Comparison of ENCODE assay signal across 11 mouse cellular contexts in the genomic region with DNA sequence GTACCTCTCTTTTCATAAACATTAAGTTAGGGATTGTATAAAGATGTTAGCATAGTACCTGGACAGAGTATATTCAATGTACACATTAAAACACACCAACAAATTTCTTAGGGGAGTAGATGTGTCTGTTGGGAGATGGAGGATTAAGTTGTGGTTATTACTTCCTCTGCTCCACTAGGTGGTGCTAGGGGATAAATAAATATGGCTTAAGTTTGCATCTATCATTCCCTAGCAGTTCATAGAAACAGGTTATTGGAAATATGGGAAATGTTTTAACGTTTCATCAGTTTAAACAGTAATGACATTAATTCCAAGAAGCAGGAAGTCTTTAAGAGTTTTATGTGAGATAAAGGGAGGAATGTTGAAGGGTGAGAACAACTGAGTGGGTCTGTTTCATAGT. TPM values are rescaled to one million over a fixed set of nuclear protein-coding genes. Genes with fewer than 3 reads are reported as not detected.
DNase-seq lines count a peak whose midpoint lies in the region; ATAC-seq and TF ChIP-seq lines count a peak whose summit lies in the region.
"Had no signal": no experiment of that assay in that cellular context is flagged by ENCODE, and none has a peak within 500 bp of the region (broad histone marks: within the 10 kb centered on the region; RNA-seq: fewer than 3 reads in every experiment).

No protein-coding gene starts in this region.

- H3K9ac ChIP-seq in kidney, postnatal 0 days (ENCODE audit: low read depth, low read length): no peak overlapping the region
- H3K9ac ChIP-seq in midbrain, embryonic 11.5 days (ENCODE audit: low read length): no peak overlapping the region
- H3K9ac ChIP-seq: stomach, embryonic 15.5 days had no signal

- H3K36me3 ChIP-seq in kidney, postnatal 0 days (ENCODE audit: insufficient read depth, low read length): peaks cover 30% of the 10 kb centered on the region; the same call in 1 of the 2 replicates
- peaks cover 53% of the 10 kb centered on the region for H3K36me3 ChIP-seq in E14TG2a.4 (ENCODE audit: insufficient read depth, low read length)
- H3K36me3 ChIP-seq in midbrain, embryonic 11.5 days (ENCODE audit: control insufficient read depth, insufficient read depth, low read length): peaks cover 10% of the 10 kb centered on the region

- H3K27ac ChIP-seq in kidney, postnatal 0 days: no peak overlapping the region
- H3K27ac ChIP-seq in midbrain, embryonic 11.5 days (ENCODE audit: low read depth, low read length): no peak overlapping the region
- H3K27ac ChIP-seq: stomach, embryonic 15.5 days had no signal

- ATAC-seq in kidney, postnatal 0 days (replicated peaks; ENCODE audit: low FRiP score, low read depth): no peak
- ATAC-seq in megakaryocyte-erythroid progenitor cell, adult 5-6 weeks (replicated peaks; ENCODE audit: low FRiP score, low TSS enrichment, poor library complexity, severe bottlenecking): peak; percentile 86
- no peak for ATAC-seq in midbrain, embryonic 11.5 days (ENCODE audit: low FRiP score)

- TF ChIP-seq CTCF in kidney, postnatal 0 days (IDR thresholded peaks at IDR 0.05; ENCODE audit: low read depth): peak; percentile 85
- TF ChIP-seq CTCF in E14TG2a.4 (conservative IDR thresholded peaks at IDR 0.05; ENCODE audit: low read length): peak; percentile 31; the same call in 1 of the 2 replicates
- TF ChIP-seq CTCF in brain, embryonic 14.5 days (IDR thresholded peaks at IDR 0.05; ENCODE audit: borderline replicate concordance, extremely low read depth, insufficient read depth, insufficient read length): 0 out of 2 replicates have a peak, but pooled peaks have one; percentile 22

- DNase-seq in kidney, postnatal 0 days (ENCODE audit: low spot score): peak; percentile 82
- DNase-seq in kidney, postnatal 25 days: no peak
- peak; percentile 77 for DNase-seq in brain, embryonic 14.5 days (ENCODE audit: low read depth)
- DNase-seq in cerebellum, postnatal 36 days: no peak
- no peak for DNase-seq in right cerebral cortex, adult 2 months (ENCODE audit: low spot score in 2 of 2)
- no peak for DNase-seq in midbrain, embryonic 11.5 days (ENCODE audit: low spot score, missing footprints)
- DNase-seq: adrenal gland, postnatal 14 days; heart, postnatal 14 days had no signal

- 49% methylated on average over 1 of the region's 1 CpGs for WGBS in kidney, postnatal 0 days
- WGBS in midbrain, embryonic 11.5 days: 66% methylated on average over 1 of the region's 1 CpGs

- H3K4me2 ChIP-seq in kidney, postnatal 0 days (ENCODE audit: low read length): no peak overlapping the region
- no peak overlapping the region for H3K4me2 ChIP-seq in midbrain, embryonic 11.5 days
- H3K4me2 ChIP-seq: stomach, embryonic 15.5 days had no signal

- H3K4me3 ChIP-seq in kidney, postnatal 0 days (replicated peaks; ENCODE audit: low read depth, low read length): no peak overlapping the region
- H3K4me3 ChIP-seq in E14TG2a.4 (replicated peaks; ENCODE audit: low read length): no peak overlapping the region
- no peak overlapping the region for H3K4me3 ChIP-seq in midbrain, embryonic 11.5 days (ENCODE audit: low read depth, low read length)
- H3K4me3 ChIP-seq: stomach, embryonic 15.5 days had no signal

- no peaks in the 10 kb centered on the region for H3K4me1 ChIP-seq in kidney, postnatal 0 days (replicated peaks; ENCODE audit: insufficient read depth, low read length)
- no peaks in the 10 kb centered on the region for H3K4me1 ChIP-seq in E14TG2a.4 (replicated peaks; ENCODE audit: low read depth, low read length)
- H3K4me1 ChIP-seq in midbrain, embryonic 11.5 days (ENCODE audit: control insufficient read depth, insufficient read depth, low read length): no peaks in the 10 kb centered on the region
- H3K4me1 ChIP-seq: stomach, embryonic 15.5 days had no signal

- H3K27me3 ChIP-seq in kidney, postnatal 0 days (ENCODE audit: insufficient read depth, low read length): no peaks in the 10 kb centered on the region
- no peaks in the 10 kb centered on the region for H3K27me3 ChIP-seq in E14TG2a.4 (ENCODE audit: insufficient read depth, low read length)
- no peaks in the 10 kb centered on the region for H3K27me3 ChIP-seq in midbrain, embryonic 11.5 days (ENCODE audit: control insufficient read depth, insufficient read depth, low read length)
- H3K27me3 ChIP-seq: stomach, embryonic 15.5 days had no signal

- TF ChIP-seq POLR2A in brain, embryonic 14.5 days (IDR thresholded peaks at IDR 0.05; ENCODE audit: borderline replicate concordance, extremely low read depth, insufficient read depth, insufficient read length, poor library complexity, severe bottlenecking): no peak

- H3K9me3 ChIP-seq in kidney, postnatal 0 days (replicated peaks; ENCODE audit: low read length): no peaks in the 10 kb centered on the region
- H3K9me3 ChIP-seq in E14TG2a.4 (ENCODE audit: low read length): peaks cover 5% of the 10 kb centered on the region; the same call in 1 of the 2 replicates
- H3K9me3 ChIP-seq in midbrain, embryonic 11.5 days (ENCODE audit: control insufficient read depth, low read length): no peaks in the 10 kb centered on the region
- H3K9me3 ChIP-seq: stomach, embryonic 15.5 days had no signal

RNA-seq across cellular contexts. Expression of a gene that starts 13.0 kb away (rescaled TPM):
- polyA plus RNA-seq in kidney, postnatal 0 days (2015; fragmentation: Nextera tagmentation; extraction: Ambion mirVana): 63.5 and 67.0 TPM in 2 replicates
- polyA plus RNA-seq in brain, embryonic 14.5 days (2012; rRNA removed): 49.3 and 56.1 TPM in 2 replicates
- 66.4 and 66.9 TPM in 2 replicates for total RNA-seq in megakaryocyte-erythroid progenitor cell, adult 5-6 weeks (2014; fragmentation: Nextera tagmentation)
- 59.5 and 87.3 TPM in 2 replicates for total RNA-seq in megakaryocyte-erythroid progenitor cell, adult 5-6 weeks (2017)
- polyA plus RNA-seq in midbrain, embryonic 11.5 days (2014; fragmentation: Nextera tagmentation; extraction: Ambion mirVana): 72.1 and 76.8 TPM in 2 replicates

Comparison
In these comparisons a context has a peak if more than half of its experiments do, and no peak if none do; other contexts are left out.
1. DNase-seq: peak in kidney, postnatal 0 days (single experiment) and brain, embryonic 14.5 days (single experiment); none in kidney, postnatal 25 days (0 of 2), cerebellum, postnatal 36 days (0 of 2), right cerebral cortex, adult 2 months (0 of 2) and midbrain, embryonic 11.5 days (single experiment).
2. CTCF ChIP-seq: peak in every context shown above with its lines; median percentile 85 in kidney, postnatal 0 days; 31 in E14TG2a.4; 22 in brain, embryonic 14.5 days.